Mouse (Mus musculus): Measurements from ENCODE around the gene Snrpd3.

DNA sequence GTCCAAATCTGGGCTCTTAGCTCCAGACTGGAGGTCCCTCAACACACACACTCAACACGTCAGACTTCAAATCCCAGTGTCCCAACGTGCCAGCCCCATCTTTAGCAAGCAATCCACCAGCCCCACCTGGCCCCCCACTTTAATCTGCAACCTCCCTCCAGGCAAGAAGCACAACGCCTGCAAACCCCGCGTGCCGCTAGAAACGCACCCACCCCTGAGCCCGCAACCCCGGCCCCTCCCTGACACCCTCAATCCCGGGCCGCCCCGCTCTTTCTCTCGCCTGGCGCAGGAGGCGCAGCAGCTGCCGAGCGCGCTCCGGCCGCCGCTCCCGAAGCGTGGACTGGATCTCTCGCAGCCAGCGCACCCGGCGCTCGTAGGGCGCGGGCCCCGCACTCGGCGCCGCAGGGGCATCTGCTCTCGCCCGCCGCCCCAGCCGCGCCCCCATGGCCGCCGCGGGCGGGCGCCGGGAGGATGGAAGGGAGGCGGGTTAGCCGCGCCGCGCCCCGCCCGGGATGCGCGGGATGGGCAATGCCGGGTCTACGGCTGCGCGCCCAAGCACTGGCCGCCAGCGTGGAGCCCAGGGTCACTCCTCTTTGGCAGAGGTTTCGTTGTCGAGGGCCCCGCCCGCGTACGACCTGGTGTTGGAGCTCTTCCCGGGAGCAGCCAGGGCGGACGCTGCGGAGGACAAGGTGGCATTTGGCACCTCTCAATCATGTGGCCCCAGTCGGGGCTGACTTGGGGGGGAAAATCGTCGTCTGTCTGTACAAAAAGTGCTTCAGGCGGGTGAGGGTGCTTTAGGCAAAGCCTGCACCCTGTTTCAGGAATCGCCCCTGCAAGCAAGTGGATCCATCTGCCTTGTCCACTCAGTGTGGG lies 42.6 kb downstream of the Snrpd3 start, which contains the start of gene Lrrc75b:
- TF ChIP-seq CTCF (IDR thresholded peaks at IDR 0.05; ENCODE audit: low read depth) (no peak), EP300 (IDR thresholded peaks at IDR 0.05; ENCODE audit: low read depth) (no peak)
